Mouse (Mus musculus): Measurements from ENCODE around the gene Tesk1. TPM values are rescaled to one million over a fixed set of nuclear protein-coding genes. Genes with fewer than 3 reads are reported as not detected.

Gene Tesk1
- polyA plus RNA-seq, 1 experiment, result 109 TPM

DNA sequence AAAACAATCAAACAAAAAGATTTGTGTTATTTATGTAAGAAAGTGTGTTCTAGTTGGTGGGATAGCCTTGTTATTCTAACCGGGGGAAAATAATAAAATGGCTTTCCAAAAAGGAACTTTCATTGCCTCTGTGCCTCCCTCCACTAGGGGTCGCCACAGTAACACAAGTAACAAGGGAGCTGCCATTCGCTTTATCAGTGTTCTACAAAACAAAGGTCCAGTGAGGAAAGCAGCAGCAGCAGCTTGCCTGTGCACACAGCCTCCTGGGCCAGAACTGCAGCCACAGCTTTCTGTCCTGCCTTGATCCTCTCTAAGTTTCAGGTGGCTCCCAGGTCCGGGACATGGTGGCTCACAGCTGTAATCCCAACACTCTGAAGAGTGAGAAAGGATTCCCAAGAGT lies 10.0 kb upstream of the Tesk1 start:
- DNase-seq (ENCODE audit: low read depth), result peak; percentile 96
- peak; percentile 89; the same call in 1 of the 2 replicates for TF ChIP-seq CTCF (IDR thresholded peaks at IDR 0.05; ENCODE audit: borderline replicate concordance, extremely low read depth, insufficient read depth, insufficient read length)
- no peak for TF ChIP-seq POLR2A (IDR thresholded peaks at IDR 0.05; ENCODE audit: borderline replicate concordance, extremely low read depth, insufficient read depth, insufficient read length, poor library complexity, severe bottlenecking)

- no peak for DNase-seq (ENCODE audit: low read depth)
- no peak for TF ChIP-seq CTCF (IDR thresholded peaks at IDR 0.05; ENCODE audit: borderline replicate concordance, extremely low read depth, insufficient read depth, insufficient read length)
- TF ChIP-seq POLR2A (IDR thresholded peaks at IDR 0.05; ENCODE audit: borderline replicate concordance, extremely low read depth, insufficient read depth, insufficient read length, poor library complexity, severe bottlenecking), result no peak
These were observed 8.9 kb upstream of the Tesk1 start for GRCm38 (mm10) chr4:43432832-43433231.

DNA sequence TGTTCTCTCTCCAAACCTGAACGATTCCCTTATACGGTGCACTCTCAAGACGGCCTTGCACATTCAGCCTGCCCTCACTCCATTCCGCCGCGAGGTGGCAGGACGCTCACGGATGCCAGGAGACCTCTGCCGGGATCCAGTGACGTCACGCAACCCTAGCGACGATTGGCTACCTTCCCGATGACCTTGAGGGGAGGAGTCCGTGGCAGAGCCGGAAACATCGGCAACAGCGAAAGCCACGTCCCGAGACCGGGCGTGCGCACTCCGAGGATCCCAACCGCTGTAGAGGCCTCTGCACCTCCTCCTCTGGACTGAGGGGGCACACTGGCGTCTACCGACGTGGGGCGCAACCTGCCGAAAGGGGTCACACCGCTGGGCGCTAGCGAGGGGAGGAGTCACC lies 305 bp downstream of the Tesk1 start:
- DNase-seq (ENCODE audit: low read depth), result peak; percentile 100
- TF ChIP-seq POLR2A (IDR thresholded peaks at IDR 0.05; ENCODE audit: borderline replicate concordance, extremely low read depth, insufficient read depth, insufficient read length, poor library complexity, severe bottlenecking), result peak; percentile 81; the same call in 1 of the 2 replicates
- TF ChIP-seq CTCF (IDR thresholded peaks at IDR 0.05; ENCODE audit: borderline replicate concordance, extremely low read depth, insufficient read depth, insufficient read length), result peak; percentile 87

- TF ChIP-seq CTCF (IDR thresholded peaks at IDR 0.05; ENCODE audit: borderline replicate concordance, extremely low read depth, insufficient read depth, insufficient read length) (no peak), POLR2A (IDR thresholded peaks at IDR 0.05; ENCODE audit: borderline replicate concordance, extremely low read depth, insufficient read depth, insufficient read length, poor library complexity, severe bottlenecking) (peak; percentile 44; the same call in 1 of the 2 replicates)
- DNase-seq (ENCODE audit: low read depth), result peak; percentile 87
These were observed 970 bp downstream of the Tesk1 start for GRCm38 (mm10) chr4:43442456-43443361.

- TF ChIP-seq CTCF (IDR thresholded peaks at IDR 0.05; ENCODE audit: borderline replicate concordance, extremely low read depth, insufficient read depth, insufficient read length), result no peak
- no peak for TF ChIP-seq POLR2A (IDR thresholded peaks at IDR 0.05; ENCODE audit: borderline replicate concordance, extremely low read depth, insufficient read depth, insufficient read length, poor library complexity, severe bottlenecking)
- peak; percentile 34 for DNase-seq (ENCODE audit: low read depth)
These were observed 1.8 kb downstream of the Tesk1 start for GRCm38 (mm10) chr4:43443511-43443910.

GRCm38 (mm10) chr4:43447251-43447650 lies 5.5 kb downstream of the Tesk1 start:
- TF ChIP-seq POLR2A (IDR thresholded peaks at IDR 0.05; ENCODE audit: borderline replicate concordance, extremely low read depth, insufficient read depth, insufficient read length, poor library complexity, severe bottlenecking) (no peak), CTCF (IDR thresholded peaks at IDR 0.05; ENCODE audit: borderline replicate concordance, extremely low read depth, insufficient read depth, insufficient read length) (no peak)
- DNase-seq (ENCODE audit: low read depth), result no peak

- no peak for TF ChIP-seq POLR2A (IDR thresholded peaks at IDR 0.05; ENCODE audit: borderline replicate concordance, extremely low read depth, insufficient read depth, insufficient read length, poor library complexity, severe bottlenecking)
- no peak for TF ChIP-seq CTCF (IDR thresholded peaks at IDR 0.05; ENCODE audit: borderline replicate concordance, extremely low read depth, insufficient read depth, insufficient read length)
- no peak for DNase-seq (ENCODE audit: low read depth)
These were observed 6.8 kb downstream of the Tesk1 start for GRCm38 (mm10) chr4:43448554-43448953.

DNA sequence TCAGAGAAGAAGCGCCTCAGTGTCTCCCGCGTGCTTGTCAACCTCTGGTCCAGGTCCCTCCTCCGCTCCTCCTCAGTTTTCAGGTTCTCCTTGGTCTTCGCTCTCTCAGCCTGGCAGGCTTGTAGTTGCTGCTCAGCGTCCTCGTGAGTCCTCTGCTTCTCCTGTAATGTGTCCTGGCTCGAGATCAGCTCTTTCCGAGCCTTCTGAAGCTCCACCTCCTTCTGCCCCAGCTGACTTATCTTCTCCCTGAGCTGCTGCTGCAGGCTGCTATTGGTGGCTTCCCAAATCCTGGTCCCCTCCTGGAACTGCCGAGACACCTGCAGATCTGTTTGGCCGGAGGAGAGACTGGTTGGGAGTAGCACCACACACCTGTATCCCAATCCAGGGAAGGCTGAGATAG lies 10.6 kb downstream of the Tesk1 start:
- DNase-seq (ENCODE audit: low read depth), result no peak
- TF ChIP-seq CTCF (IDR thresholded peaks at IDR 0.05; ENCODE audit: borderline replicate concordance, extremely low read depth, insufficient read depth, insufficient read length) (no peak), POLR2A (IDR thresholded peaks at IDR 0.05; ENCODE audit: borderline replicate concordance, extremely low read depth, insufficient read depth, insufficient read length, poor library complexity, severe bottlenecking) (no peak)

DNA sequence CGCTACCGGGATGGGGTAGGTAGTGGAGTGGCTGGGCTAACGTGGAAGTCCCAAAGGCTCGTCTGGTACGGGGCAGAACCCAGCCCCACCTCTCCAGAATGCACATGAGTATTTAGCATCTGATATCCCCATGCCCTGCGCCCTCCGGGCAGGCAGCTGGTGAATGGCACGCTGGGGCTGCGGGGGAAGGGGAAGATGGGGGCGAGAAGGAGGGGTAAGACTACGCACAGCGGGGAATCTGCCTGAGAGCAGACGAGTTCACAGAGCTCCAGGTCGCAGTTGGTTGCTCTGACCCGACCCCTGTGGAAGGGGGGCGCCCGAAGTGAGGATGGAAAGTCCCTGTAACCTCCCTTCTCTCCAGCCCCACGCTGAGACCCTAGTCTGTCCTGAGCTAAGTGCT lies 11.7 kb downstream of the Tesk1 start:
- TF ChIP-seq POLR2A (IDR thresholded peaks at IDR 0.05; ENCODE audit: borderline replicate concordance, extremely low read depth, insufficient read depth, insufficient read length, poor library complexity, severe bottlenecking) (no peak), CTCF (IDR thresholded peaks at IDR 0.05; ENCODE audit: borderline replicate concordance, extremely low read depth, insufficient read depth, insufficient read length) (no peak)
- DNase-seq (ENCODE audit: low read depth), result peak; percentile 24

DNA sequence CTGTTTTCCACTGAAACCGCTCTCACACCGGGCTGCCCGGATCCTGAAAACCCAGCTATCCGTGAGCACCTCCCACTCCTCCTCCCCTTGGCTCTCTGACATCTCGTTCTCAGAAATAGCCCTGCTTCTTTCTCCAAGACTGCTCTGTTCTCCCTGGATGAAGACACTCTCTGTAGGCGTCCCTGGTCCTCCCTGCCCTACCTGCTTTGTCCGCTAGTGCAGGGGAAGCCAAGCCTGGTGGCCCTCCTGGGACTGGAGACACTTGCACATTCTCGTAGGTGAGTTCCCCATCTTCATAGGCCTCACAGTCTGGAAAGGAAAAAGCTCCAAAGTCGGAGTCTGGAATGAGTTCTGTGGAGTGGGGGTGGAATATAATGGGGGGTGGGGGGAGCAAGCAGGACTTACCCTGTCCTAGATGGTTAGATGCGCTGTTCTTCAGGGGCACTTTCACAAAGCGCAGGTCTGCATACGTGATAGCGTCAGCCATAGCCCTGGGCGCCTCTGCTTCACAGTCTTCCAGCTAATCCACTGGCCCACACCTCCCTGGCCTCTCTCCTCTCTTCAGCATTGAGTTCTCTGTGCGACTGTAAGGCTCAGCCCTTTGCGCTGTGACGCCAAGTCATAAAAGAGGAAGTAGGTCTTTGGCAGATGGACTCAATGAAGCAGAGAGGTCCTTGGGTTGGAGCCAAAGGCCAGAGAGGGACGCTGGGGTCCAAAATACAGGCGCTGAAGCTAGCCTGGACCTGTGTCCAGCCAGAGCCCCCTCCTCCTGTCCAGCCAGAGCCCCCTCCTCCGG lies 12.5 kb downstream of the Tesk1 start, which contains the start of gene Cd72:
Gene Cd72 (minus strand): TSS at position 588 of the 796 bp plus-strand sequence.
- TF ChIP-seq CTCF (IDR thresholded peaks at IDR 0.05; ENCODE audit: borderline replicate concordance, extremely low read depth, insufficient read depth, insufficient read length) (no peak; the same call in 1 of the 2 replicates), POLR2A (IDR thresholded peaks at IDR 0.05; ENCODE audit: borderline replicate concordance, extremely low read depth, insufficient read depth, insufficient read length, poor library complexity, severe bottlenecking) (no peak)
- no peak for DNase-seq (ENCODE audit: low read depth)

- TF ChIP-seq POLR2A (IDR thresholded peaks at IDR 0.05; ENCODE audit: borderline replicate concordance, extremely low read depth, insufficient read depth, insufficient read length, poor library complexity, severe bottlenecking) (no peak), CTCF (IDR thresholded peaks at IDR 0.05; ENCODE audit: borderline replicate concordance, extremely low read depth, insufficient read depth, insufficient read length) (no peak)
- DNase-seq (ENCODE audit: low read depth), result no peak
These were observed 14.7 kb downstream of the Tesk1 start for GRCm38 (mm10) chr4:43456470-43456869.

Data from brain, embryonic 14.5 days (tissue).